Mouse (Mus musculus) heart, adult 2 months (tissue): ENCODE results near the gene Syt15. TPM values are rescaled to one million over a fixed set of nuclear protein-coding genes. Genes with fewer than 3 reads are reported as not detected.

Source experiments
- DNase-seq, 2 experiments: peaks; one replicate each; pipeline ENCODE4 v3.0.0; 2021
- H3K27ac ChIP-seq: fragments of 200-600 bp; 2 replicates; pipeline ENCODE4 v1.8.1; 2022
- H3K27me3 ChIP-seq: fragments of 200-500 bp; 2 replicates; pipeline ENCODE4 v1.6.1; 2012; ENCODE audit warnings: mild to moderate bottlenecking, low read length, inconsistent platforms, mixed read lengths; ENCODE audit not compliant: control insufficient read depth, insufficient read depth
- H3K36me3 ChIP-seq: fragments of 200-500 bp; 2 replicates; pipeline ENCODE4 v1.6.1; 2012; ENCODE audit warnings: low read length, inconsistent platforms; ENCODE audit not compliant: control insufficient read depth, insufficient read depth
- H3K4me1 ChIP-seq: fragments of 200-500 bp; 2 replicates; pipeline ENCODE4 v1.6.1; 2011; ENCODE audit warnings: low read length; ENCODE audit not compliant: control insufficient read depth, insufficient read depth
- H3K4me3 ChIP-seq: fragments of 200-600 bp; 2 replicates; pipeline ENCODE4 v1.8.1; 2022
- H3K79me2 ChIP-seq: fragments of 200-500 bp; replicated peaks from 2 replicates; pipeline ENCODE4 v1.6.1; 2012; ENCODE audit warnings: mild to moderate bottlenecking, inconsistent platforms, low read length, moderate library complexity, mixed read lengths; ENCODE audit not compliant: control insufficient read depth, insufficient read depth
- H3K9ac ChIP-seq: fragments of 200-500 bp; 2 replicates; pipeline ENCODE4 v1.6.1; 2012; ENCODE audit warnings: low read depth, mild to moderate bottlenecking, control low read depth, inconsistent platforms, low read length, mixed read lengths
- CTCF ChIP-seq: fragments of 200-600 bp; IDR thresholded peaks from 2 replicates; pipeline ENCODE4 v1.8.1; 2022; ENCODE audit warnings: antibody characterized with exemption, mild to moderate bottlenecking, moderate library complexity
- EP300 ChIP-seq: fragments of 200-500 bp; IDR thresholded peaks from 2 replicates; pipeline ENCODE4 v1.6.1; 2011; ENCODE audit warnings: low read depth, low read length, control low read depth; ENCODE audit not compliant: insufficient read depth
- POLR2A ChIP-seq: fragments of 200-500 bp; IDR thresholded peaks from 2 replicates; pipeline ENCODE4 v1.6.1; 2011; ENCODE audit warnings: mild to moderate bottlenecking, low read depth, low read length, control low read depth; ENCODE audit not compliant: insufficient read depth
- WGBS: fragments of 180-500 bp; shearing (Covaris S2); methylation state at CpG from one replicate; pipeline ENCODE4 v1.1.7; 2018; 5-methylcytosine and 5-hydroxymethylcytosine counted together
- intact Hi-C: fragments of 180-260 bp; cut with DNase I; formaldehyde crosslinking; loops from one replicate; pipeline ENCODE4 v1.15.1; 2025
- polyA plus RNA-seq: library from polyadenylated mRNA; depleted of rRNA; stranded (reverse); fragments of >200 nt; gene quantifications from 2 replicates; pipeline ENCODE4 v1.2.3, GENCODE M21; 2012
- total RNA-seq, 2 experiments: library from RNA; stranded (reverse); gene quantifications; 2 replicates each; pipeline ENCODE4 v1.2.3; 2021

Gene Syt15
- total and polyA plus RNA-seq, 3 experiments = 0.43 to 1.6 (median 0.78) TPM

DNA sequence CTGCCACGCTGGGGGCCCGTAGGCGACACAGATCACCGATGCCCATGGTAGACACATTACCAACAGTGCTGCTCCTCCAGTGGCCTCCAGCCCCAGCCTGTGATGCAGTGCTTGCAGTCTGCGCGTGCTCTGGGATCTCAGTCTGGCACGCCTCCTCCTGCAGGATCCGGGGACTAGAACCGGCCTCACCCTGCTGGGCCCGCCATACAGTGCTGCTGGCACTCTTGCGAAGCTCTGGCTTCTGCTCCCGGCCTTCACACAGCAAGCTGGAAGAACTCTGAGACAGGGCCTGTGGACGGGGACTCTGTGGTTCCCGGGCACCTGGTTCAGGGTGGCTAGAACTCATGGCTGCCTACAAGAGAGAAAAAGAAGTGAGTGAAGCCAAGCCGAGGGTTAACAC, 23.9 kb upstream of the Syt15 start:
- no peak for DNase-seq
- H3K27me3 ChIP-seq = no peaks in the 10 kb centered on the region
- 92% methylated on average over 15 of the region's 15 CpGs for WGBS
- no peak overlapping the region for H3K4me3 ChIP-seq
- no peaks in the 10 kb centered on the region for H3K79me2 ChIP-seq
- intact Hi-C loops = no loop called here
- no peaks in the 10 kb centered on the region for H3K36me3 ChIP-seq
- H3K9ac ChIP-seq = no peak overlapping the region
- no peaks in the 10 kb centered on the region for H3K4me1 ChIP-seq
- TF ChIP-seq CTCF = no peak
- no peak for TF ChIP-seq EP300
- no peak for TF ChIP-seq POLR2A
- no peak overlapping the region for H3K27ac ChIP-seq

DNA sequence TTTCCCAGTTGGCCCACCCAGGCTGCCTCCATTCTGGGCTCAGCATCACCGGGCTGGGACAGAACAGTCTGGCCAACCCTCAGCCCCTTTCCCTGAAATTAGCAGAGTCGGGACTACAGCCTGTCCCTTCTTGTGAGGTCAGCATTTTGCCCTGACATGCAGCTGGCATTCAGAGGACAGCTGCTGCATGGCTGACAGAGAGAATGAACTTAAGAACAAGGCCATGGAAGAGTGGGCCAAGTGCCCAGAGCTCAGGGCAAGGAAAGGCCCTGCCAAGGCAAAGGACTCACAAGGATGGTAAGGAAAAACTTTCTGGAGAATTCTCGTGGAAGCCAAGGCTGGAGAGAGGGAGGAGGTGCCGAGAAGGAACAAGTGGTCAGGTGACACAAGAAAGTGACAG, 22.7 kb upstream of the Syt15 start:
- no peak for DNase-seq
- H3K9ac ChIP-seq = no peak overlapping the region
- H3K4me1 ChIP-seq = no peaks in the 10 kb centered on the region
- H3K27me3 ChIP-seq = no peaks in the 10 kb centered on the region
- intact Hi-C loops = no loop called here
- H3K4me3 ChIP-seq = no peak overlapping the region
- no peak overlapping the region for H3K27ac ChIP-seq
- H3K36me3 ChIP-seq = no peaks in the 10 kb centered on the region
- H3K79me2 ChIP-seq = no peaks in the 10 kb centered on the region
- WGBS = 47% methylated on average over 4 of the region's 4 CpGs
- TF ChIP-seq CTCF (no peak), EP300 (no peak), POLR2A (no peak)

DNA sequence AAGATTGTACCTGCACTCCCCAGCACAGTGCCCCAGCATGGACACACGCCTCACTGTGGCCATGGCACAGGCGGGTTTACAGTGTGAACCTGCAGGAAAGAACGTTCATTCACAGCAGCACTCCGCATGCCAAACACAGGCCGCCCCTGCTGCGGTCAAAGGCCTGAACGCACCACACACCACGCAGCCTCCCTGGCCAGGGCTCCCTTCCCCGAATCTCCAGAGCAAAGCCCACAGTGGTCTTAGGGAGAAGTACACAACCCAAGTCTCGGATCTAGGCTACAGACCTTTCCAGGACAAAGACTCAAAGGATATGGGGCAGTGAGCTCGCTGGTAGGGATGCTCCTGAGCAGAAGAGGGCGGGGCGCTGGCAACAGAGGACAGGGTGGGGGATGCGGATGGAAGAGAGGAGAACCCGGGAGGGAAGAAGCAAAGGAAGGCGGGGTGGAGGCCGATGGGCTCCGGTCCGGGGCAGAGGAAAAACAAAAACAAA, 18.6 kb upstream of the Syt15 start:
- WGBS = 23% methylated on average over 19 of the region's 19 CpGs
- no peaks in the 10 kb centered on the region for H3K36me3 ChIP-seq
- no peak overlapping the region for H3K9ac ChIP-seq
- H3K79me2 ChIP-seq = no peaks in the 10 kb centered on the region
- DNase-seq = peak; percentile 26 to 42
- intact Hi-C loops = loop anchor here (10.0 kb wide), 1 partner anchor 246 kb away; the partner anchor contains the start of gene Rbp3
- no peak overlapping the region for H3K27ac ChIP-seq
- H3K4me1 ChIP-seq = no peaks in the 10 kb centered on the region
- no peak for TF ChIP-seq EP300
- no peak for TF ChIP-seq POLR2A
- no peak for TF ChIP-seq CTCF
- no peaks in the 10 kb centered on the region for H3K27me3 ChIP-seq
- peak overlapping the region; percentile 59 for H3K4me3 ChIP-seq

DNA sequence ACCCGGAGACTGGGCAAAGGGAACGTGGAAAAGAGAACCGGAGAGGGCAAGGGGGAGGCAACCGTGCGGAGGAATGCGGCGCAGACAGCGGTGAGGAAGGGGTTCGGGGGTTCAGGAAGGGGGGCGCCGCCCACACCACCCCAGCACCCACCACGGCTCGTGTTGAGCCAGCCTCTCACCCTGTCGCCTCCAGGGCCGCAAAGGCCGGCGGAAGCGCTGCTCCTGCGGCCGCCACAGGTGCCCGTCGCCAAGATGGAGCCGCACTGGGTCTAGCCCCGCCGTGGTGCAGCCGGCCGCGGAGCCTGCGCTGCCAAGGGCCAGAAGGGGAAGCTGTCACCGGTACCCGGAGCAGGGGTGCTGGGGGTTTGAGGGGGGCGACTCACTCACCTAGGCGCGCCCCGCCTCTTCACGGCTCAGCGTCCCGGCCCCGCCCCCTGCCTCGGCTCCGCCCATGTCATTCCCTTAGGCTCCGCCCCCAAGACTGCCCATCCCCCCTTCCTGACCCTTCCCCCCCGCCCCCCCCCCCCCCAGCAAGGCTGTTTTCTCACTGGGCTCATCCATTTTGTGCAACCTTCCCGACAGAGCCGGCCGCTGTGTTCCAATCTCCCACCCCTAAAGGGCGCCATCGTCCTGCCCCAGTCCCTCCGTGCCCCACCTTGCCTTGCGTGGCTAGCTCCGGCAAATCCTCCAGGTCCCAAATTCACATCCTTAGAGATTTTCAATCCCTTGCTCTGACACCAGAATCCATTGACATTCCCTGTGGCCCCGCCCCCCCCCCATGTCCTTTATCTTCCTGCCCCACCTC, 18.0 kb upstream of the Syt15 start, which contains the start of gene Gprin2:
Gene Gprin2 (minus strand): TSS at position 423 of the 805 bp plus-strand sequence.
- H3K27me3 ChIP-seq = no peaks in the 10 kb centered on the region
- DNase-seq = peak; percentile 5 to 28

DNA sequence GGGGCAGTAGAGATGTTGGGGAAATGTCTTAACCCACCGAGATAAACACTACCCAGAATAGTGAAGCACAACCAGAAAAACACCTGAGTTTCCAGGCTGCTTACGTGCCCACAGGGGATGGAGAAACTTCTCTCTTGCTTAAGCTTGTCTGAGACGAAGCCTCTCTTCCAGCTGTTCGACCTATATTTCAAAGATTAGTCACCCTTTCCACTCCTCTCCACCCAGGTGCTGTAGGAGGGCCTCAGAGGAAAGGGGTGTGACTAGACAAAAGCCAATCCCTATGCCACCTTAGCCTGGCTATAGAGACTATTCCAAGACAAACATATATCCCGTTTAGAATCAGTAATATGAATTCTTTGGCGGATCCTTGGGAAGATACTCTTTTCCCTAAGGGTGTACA, 11.4 kb upstream of the Syt15 start:
- H3K4me3 ChIP-seq = no peak overlapping the region
- no peak overlapping the region for H3K9ac ChIP-seq
- intact Hi-C loops = loop anchor here (2.0 to 10.0 kb wide), 2 partner anchors 127 to 253 kb away; partner anchors contain the start of gene Rbp3
- no peaks in the 10 kb centered on the region for H3K79me2 ChIP-seq
- TF ChIP-seq CTCF (no peak), EP300 (no peak), POLR2A (no peak)
- no peaks in the 10 kb centered on the region for H3K4me1 ChIP-seq
- DNase-seq = no peak
- H3K27me3 ChIP-seq = no peaks in the 10 kb centered on the region
- H3K36me3 ChIP-seq = no peaks in the 10 kb centered on the region
- no peak overlapping the region for H3K27ac ChIP-seq
- 75% methylated on average over 6 of the region's 6 CpGs for WGBS

More for the DNA sequence above, 18.0 kb upstream of the Syt15 start, which contains the start of gene Gprin2:
- H3K79me2 ChIP-seq = no peaks in the 10 kb centered on the region
- 5% methylated on average over 46 of the region's 52 CpGs for WGBS
- H3K9ac ChIP-seq = peak within 1 kb of the TSS; percentile 61
- TF ChIP-seq EP300 (no peak), POLR2A (no peak), CTCF (no peak)
- no peaks in the 10 kb centered on the region for H3K4me1 ChIP-seq
- H3K4me3 ChIP-seq = peak within 1 kb of the TSS; percentile 59
- no peaks in the 10 kb centered on the region for H3K36me3 ChIP-seq
- no peak within 1 kb of the TSS for H3K27ac ChIP-seq
- intact Hi-C loops = loop anchor here (10.0 kb wide), 1 partner anchor 247 kb away; the partner anchor contains the start of gene Rbp3

DNA sequence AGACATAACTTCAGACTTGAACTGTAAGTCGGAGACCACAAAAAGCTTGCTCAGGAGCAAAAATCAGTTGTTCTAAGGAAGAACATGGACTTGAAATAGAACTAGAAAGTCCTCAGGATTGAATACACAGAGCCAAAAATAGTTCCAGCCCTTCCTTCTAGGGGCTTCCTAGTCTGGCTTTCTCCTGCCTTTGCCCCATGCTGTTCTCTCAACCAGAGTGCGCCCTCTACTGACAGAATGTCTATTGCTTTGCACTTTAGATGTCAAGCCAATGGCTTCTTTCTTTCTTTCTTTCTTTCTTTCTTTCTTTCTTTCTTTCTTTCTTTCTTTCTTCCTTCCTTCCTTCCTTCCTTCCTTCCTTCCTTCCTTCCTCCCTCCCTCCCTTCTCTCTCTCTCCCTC, 10.7 kb upstream of the Syt15 start:
- Histone ChIP-seq H3K27me3 (no peaks in the 10 kb centered on the region), H3K9ac (no peak overlapping the region), H3K36me3 (no peaks in the 10 kb centered on the region), H3K4me3 (no peak overlapping the region), H3K27ac (no peak overlapping the region), H3K79me2 (no peaks in the 10 kb centered on the region), H3K4me1 (no peaks in the 10 kb centered on the region)
- 45% methylated on average over 2 of the region's 2 CpGs for WGBS
- DNase-seq = no peak
- TF ChIP-seq EP300 = no peak
- TF ChIP-seq POLR2A = no peak
- peak; percentile 70 for TF ChIP-seq CTCF
- intact Hi-C loops = loop anchor here (2.0 to 10.0 kb wide), 2 partner anchors 128 to 254 kb away; partner anchors contain the start of gene Rbp3
